Mouse (Mus musculus): ENCODE measurements at regions not wholly inside any gene's neighbourhood (a gene's known extent, or its start where the extent isn't known, plus 50 kb on each side); places are given as distances from the start of the nearest gene placed in this dataset.

DNA sequence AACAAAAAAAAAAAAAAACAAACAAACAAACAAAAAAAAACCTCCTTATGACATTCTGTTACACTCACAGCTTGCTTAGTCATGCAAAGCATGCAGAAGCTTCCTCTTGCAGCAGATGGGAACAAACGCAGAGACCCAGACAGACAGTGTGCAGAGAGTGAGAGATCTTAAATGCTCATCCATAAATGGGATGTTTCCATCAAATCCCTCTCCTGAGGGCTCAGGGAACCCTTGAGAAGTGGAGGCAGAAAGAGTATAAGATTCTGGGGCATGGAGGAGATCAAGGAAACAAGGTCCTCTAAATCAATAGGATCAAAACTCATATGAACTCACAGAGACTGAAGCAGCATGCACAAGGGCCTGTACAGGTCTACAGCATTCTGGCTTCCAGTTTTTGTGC lies 52.5 kb downstream of the Adm start:
- H3K9me3 ChIP-seq (ENCODE audit: control insufficient read depth, low read length), result peaks cover 7% of the 10 kb centered on the region; the same call in 1 of the 2 replicates
- no peak overlapping the region for H3K4me3 ChIP-seq (ENCODE audit: control insufficient read depth in 1 of 2, insufficient read depth in 1 of 2, low read depth in 1 of 2, low read length in 2 of 2)
- no peaks in the 10 kb centered on the region for H3K4me1 ChIP-seq (ENCODE audit: control insufficient read depth in 2 of 2, insufficient read depth in 2 of 2, low read length in 2 of 2)
- no peak for ATAC-seq (ENCODE audit: insufficient number of reproducible peaks, insufficient read depth, low FRiP score, low read depth)
- no peak overlapping the region for H3K4me2 ChIP-seq (ENCODE audit: low read length)
- WGBS, result 72% methylated on average over 1 of the region's 1 CpGs
- no peaks in the 10 kb centered on the region for H3K27me3 ChIP-seq (ENCODE audit: control insufficient read depth, insufficient read depth, low read length)
- no peak overlapping the region for H3K9ac ChIP-seq (ENCODE audit: low read length)
- no peak overlapping the region for H3K27ac ChIP-seq (replicated peaks in 1 of 2; ENCODE audit: control insufficient read depth in 1 of 2, insufficient read depth in 1 of 2, low read depth in 2 of 2, low read length in 2 of 2)
- no peaks in the 10 kb centered on the region for H3K36me3 ChIP-seq (ENCODE audit: control insufficient read depth, insufficient read depth, low read length)

DNA sequence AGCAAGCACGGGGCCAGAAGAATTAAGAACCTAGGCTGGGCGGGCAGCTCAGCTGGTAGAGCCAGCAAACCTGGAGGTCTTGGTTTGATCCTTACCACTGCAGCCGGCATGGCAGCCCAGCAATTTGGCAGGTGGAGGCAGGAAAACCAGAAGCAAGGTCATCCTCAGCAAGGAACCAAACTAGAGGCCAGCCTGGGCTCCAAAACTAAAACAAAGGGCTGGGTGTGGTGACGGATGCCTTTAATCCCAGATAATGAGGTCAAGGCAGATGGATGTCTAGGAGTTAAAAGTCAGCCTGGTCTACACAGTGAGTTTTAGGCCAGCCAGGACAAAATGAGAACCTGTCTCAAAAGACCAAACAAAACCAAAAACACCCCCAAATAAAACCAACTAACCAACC lies 55.5 kb downstream of the Adm start:
- H3K27me3 ChIP-seq (ENCODE audit: control insufficient read depth, insufficient read depth, low read length), result no peaks in the 10 kb centered on the region
- WGBS, result 73% methylated on average over 4 of the region's 4 CpGs

DNA sequence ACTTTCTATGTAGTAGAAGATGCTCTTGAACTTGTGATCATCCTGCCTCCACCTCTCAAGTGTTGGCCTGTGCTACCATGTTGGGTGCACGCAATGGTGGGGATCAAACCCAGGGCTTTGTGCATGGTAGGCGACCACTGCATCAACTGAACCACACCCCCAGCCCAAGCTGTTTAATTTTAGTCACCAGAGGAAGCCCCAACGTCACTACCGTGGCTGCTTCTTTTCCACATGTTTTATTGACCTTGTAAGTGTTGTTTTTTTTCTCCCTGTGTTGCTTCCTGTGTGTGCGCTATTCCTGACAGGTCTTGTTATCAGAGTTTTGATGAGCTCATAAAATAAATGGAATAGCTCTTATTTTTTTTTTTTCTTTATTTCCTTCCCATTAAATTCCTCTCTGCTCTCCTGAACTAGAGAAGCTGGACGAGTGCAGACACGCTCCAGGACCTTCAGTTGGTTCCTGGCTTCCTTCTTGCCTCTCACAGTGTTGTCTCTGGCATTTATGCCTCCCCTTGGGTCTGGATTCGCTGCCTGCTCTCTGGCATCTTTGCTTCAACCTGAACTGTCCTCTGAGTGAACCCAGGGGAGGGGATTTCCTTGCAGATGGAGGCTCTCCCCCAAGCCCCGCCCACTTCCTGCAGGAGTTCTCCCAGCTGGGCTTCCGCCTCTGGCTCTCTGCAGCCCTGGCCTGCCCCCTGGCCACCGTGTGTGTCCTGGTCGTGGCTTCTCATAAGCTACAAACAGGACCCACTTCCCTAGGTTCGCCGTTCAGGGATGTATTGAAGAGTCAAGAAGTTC lies 61.6 kb downstream of the Adm start:
- 33% methylated on average over 14 of the region's 14 CpGs for WGBS
- Histone ChIP-seq H3K4me2 (ENCODE audit: low read length) (peak overlapping the region; percentile 23), H3K9ac (ENCODE audit: low read length) (no peak overlapping the region), H3K27ac (replicated peaks in 1 of 2; ENCODE audit: control insufficient read depth in 1 of 2, insufficient read depth in 1 of 2, low read depth in 2 of 2, low read length in 2 of 2) (peak overlapping the region; percentile 67 to 83), H3K4me1 (ENCODE audit: control insufficient read depth in 2 of 2, insufficient read depth in 2 of 2, low read length in 2 of 2) (peaks cover 7 to 12% of the 10 kb centered on the region in 2 experiments), H3K4me3 (ENCODE audit: control insufficient read depth in 1 of 2, insufficient read depth in 1 of 2, low read depth in 1 of 2, low read length in 2 of 2) (no peak overlapping the region), H3K27me3 (ENCODE audit: control insufficient read depth, insufficient read depth, low read length) (no peaks in the 10 kb centered on the region), H3K36me3 (ENCODE audit: control insufficient read depth, insufficient read depth, low read length) (no peaks in the 10 kb centered on the region), H3K9me3 (ENCODE audit: control insufficient read depth, low read length) (peaks cover 3% of the 10 kb centered on the region; the same call in 1 of the 2 replicates)
- ATAC-seq (ENCODE audit: insufficient number of reproducible peaks, insufficient read depth, low FRiP score, low read depth), result peak; percentile 77; the same call in 1 of the 2 replicates

More for the DNA sequence above, 55.5 kb downstream of the Adm start:
- no peak for ATAC-seq (ENCODE audit: insufficient number of reproducible peaks, insufficient read depth, low FRiP score, low read depth)
- H3K9ac ChIP-seq (ENCODE audit: low read length), result no peak overlapping the region
- H3K9me3 ChIP-seq (ENCODE audit: control insufficient read depth, low read length), result peaks cover 7% of the 10 kb centered on the region; the same call in 1 of the 2 replicates
- H3K36me3 ChIP-seq (ENCODE audit: control insufficient read depth, insufficient read depth, low read length), result no peaks in the 10 kb centered on the region
- no peaks in the 10 kb centered on the region for H3K4me1 ChIP-seq (ENCODE audit: control insufficient read depth in 2 of 2, insufficient read depth in 2 of 2, low read length in 2 of 2)
- no peak overlapping the region for H3K27ac ChIP-seq (replicated peaks in 1 of 2; ENCODE audit: control insufficient read depth in 1 of 2, insufficient read depth in 1 of 2, low read depth in 2 of 2, low read length in 2 of 2)
- H3K4me2 ChIP-seq (ENCODE audit: low read length), result no peak overlapping the region
- H3K4me3 ChIP-seq (ENCODE audit: control insufficient read depth in 1 of 2, insufficient read depth in 1 of 2, low read depth in 1 of 2, low read length in 2 of 2), result no peak overlapping the region

DNA sequence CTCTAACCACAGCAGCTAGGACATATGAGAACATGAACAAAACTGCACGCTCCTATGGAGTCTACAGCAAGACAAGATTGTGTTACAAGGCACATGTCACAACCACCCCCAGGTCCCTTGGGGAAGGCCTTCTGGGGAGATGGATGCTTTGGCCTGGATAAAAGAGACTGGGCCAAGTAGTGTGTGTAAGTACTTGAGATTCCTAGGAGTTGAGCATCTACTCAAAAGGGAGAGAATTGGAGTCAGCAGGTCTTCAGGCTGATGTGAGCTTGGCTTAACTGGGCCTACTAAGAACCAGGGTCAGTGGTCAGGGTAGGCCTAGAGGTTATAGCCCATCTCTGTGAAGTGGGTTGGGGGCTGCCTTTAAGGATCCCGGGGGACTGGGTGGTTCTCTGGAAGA lies 62.8 kb downstream of the Adm start:
- 90% methylated on average over 2 of the region's 2 CpGs for WGBS
- Histone ChIP-seq H3K27me3 (ENCODE audit: control insufficient read depth, insufficient read depth, low read length) (no peaks in the 10 kb centered on the region), H3K4me2 (ENCODE audit: low read length) (no peak overlapping the region), H3K27ac (replicated peaks in 1 of 2; ENCODE audit: control insufficient read depth in 1 of 2, insufficient read depth in 1 of 2, low read depth in 2 of 2, low read length in 2 of 2) (no peak overlapping the region; a peak in 1 of 4 replicates), H3K4me3 (ENCODE audit: control insufficient read depth in 1 of 2, insufficient read depth in 1 of 2, low read depth in 1 of 2, low read length in 2 of 2) (no peak overlapping the region), H3K4me1 (ENCODE audit: control insufficient read depth in 2 of 2, insufficient read depth in 2 of 2, low read length in 2 of 2) (peaks cover 7 to 12% of the 10 kb centered on the region in 2 experiments), H3K9me3 (ENCODE audit: control insufficient read depth, low read length) (no peaks in the 10 kb centered on the region), H3K9ac (ENCODE audit: low read length) (no peak overlapping the region), H3K36me3 (ENCODE audit: control insufficient read depth, insufficient read depth, low read length) (no peaks in the 10 kb centered on the region)
- ATAC-seq (ENCODE audit: insufficient number of reproducible peaks, insufficient read depth, low FRiP score, low read depth), result no peak

DNA sequence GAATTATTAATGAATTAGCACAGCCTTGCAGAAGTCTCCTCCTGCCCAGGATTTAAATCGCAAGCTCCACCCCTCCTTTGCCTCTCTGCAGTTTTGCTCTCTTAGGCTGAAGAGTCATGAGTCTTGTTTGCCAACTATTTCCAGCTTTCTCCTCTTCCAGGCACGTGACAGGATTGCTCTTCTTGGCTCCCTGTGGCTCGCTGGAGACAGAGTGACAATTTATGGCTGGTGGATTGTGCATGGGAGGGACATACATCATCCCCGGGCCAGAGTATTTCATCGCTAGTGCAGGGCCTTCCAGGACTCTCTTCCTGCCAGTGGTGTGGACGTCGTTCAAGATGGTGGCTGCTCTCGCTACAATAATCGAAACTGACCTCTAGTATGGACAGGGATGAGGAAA lies 63.4 kb downstream of the Adm start:
- Histone ChIP-seq H3K36me3 (ENCODE audit: control insufficient read depth, insufficient read depth, low read length) (no peaks in the 10 kb centered on the region), H3K4me3 (ENCODE audit: control insufficient read depth in 1 of 2, insufficient read depth in 1 of 2, low read depth in 1 of 2, low read length in 2 of 2) (no peak overlapping the region), H3K27me3 (ENCODE audit: control insufficient read depth, insufficient read depth, low read length) (no peaks in the 10 kb centered on the region), H3K4me2 (ENCODE audit: low read length) (no peak overlapping the region), H3K9me3 (ENCODE audit: control insufficient read depth, low read length) (no peaks in the 10 kb centered on the region), H3K27ac (replicated peaks in 1 of 2; ENCODE audit: control insufficient read depth in 1 of 2, insufficient read depth in 1 of 2, low read depth in 2 of 2, low read length in 2 of 2) (no peak overlapping the region), H3K9ac (ENCODE audit: low read length) (no peak overlapping the region), H3K4me1 (ENCODE audit: control insufficient read depth in 2 of 2, insufficient read depth in 2 of 2, low read length in 2 of 2) (peaks cover 7 to 12% of the 10 kb centered on the region in 2 experiments)
- 85% methylated on average over 9 of the region's 9 CpGs for WGBS
- no peak for ATAC-seq (ENCODE audit: insufficient number of reproducible peaks, insufficient read depth, low FRiP score, low read depth)

DNA sequence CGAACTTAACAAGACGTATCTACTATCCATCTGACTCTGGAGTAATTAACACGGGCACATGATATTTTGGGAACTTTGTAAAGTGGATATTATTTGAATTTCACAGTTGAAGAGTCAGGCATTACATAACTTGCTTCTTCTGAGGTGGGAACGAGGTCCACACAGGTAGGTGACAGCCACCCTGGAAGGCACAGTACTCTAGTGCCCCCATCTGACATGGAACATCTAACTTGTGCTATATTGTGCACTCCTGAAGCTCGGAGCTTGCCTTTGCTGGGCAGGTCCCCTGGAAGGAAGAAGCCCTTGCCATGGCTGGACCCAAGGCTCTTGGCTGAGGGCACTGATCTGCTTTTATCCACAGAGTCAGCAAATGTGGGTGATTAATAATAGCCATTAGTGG lies 66.8 kb downstream of the Adm start:
- no peaks in the 10 kb centered on the region for H3K9me3 ChIP-seq (ENCODE audit: control insufficient read depth, low read length)
- no peak overlapping the region for H3K4me2 ChIP-seq (ENCODE audit: low read length)
- H3K4me3 ChIP-seq (ENCODE audit: control insufficient read depth in 1 of 2, insufficient read depth in 1 of 2, low read depth in 1 of 2, low read length in 2 of 2), result no peak overlapping the region
- H3K27me3 ChIP-seq (ENCODE audit: control insufficient read depth, insufficient read depth, low read length), result no peaks in the 10 kb centered on the region
- H3K4me1 ChIP-seq (ENCODE audit: control insufficient read depth in 2 of 2, insufficient read depth in 2 of 2, low read length in 2 of 2), result peaks cover 0 to 6% of the 10 kb centered on the region in 2 experiments; a peak in 2 of 4 replicates
- no peak overlapping the region for H3K9ac ChIP-seq (ENCODE audit: low read length)
- 72% methylated on average over 5 of the region's 5 CpGs for WGBS
- ATAC-seq (ENCODE audit: insufficient number of reproducible peaks, insufficient read depth, low FRiP score, low read depth), result no peak
- no peaks in the 10 kb centered on the region for H3K36me3 ChIP-seq (ENCODE audit: control insufficient read depth, insufficient read depth, low read length)
- H3K27ac ChIP-seq (replicated peaks in 1 of 2; ENCODE audit: control insufficient read depth in 1 of 2, insufficient read depth in 1 of 2, low read depth in 2 of 2, low read length in 2 of 2), result no peak overlapping the region

DNA sequence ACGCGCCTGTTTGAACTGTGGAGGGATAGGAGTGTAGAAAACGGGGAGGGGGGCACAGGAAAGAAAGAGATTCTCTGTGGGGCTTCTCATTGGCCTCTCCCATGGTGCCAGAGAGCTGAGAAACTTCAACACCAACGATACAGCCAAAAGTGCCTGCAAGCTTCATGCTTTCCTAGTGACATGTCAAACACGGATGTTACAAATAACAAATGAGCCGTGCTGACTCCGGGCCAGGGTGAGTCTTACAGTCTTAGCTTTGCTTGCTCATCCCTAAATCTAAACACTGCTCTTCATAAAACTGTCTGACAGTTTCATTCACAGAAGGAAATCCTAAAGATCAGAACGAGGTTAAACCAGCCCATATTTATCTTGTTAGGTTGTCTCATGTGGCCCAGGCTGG lies 68.3 kb downstream of the Adm start:
- Histone ChIP-seq H3K4me3 (ENCODE audit: control insufficient read depth in 1 of 2, insufficient read depth in 1 of 2, low read depth in 1 of 2, low read length in 2 of 2) (no peak overlapping the region), H3K4me2 (ENCODE audit: low read length) (no peak overlapping the region), H3K4me1 (ENCODE audit: control insufficient read depth in 2 of 2, insufficient read depth in 2 of 2, low read length in 2 of 2) (no peaks in the 10 kb centered on the region; a peak in 1 of 4 replicates), H3K27me3 (ENCODE audit: control insufficient read depth, insufficient read depth, low read length) (no peaks in the 10 kb centered on the region), H3K9me3 (ENCODE audit: control insufficient read depth, low read length) (no peaks in the 10 kb centered on the region), H3K9ac (ENCODE audit: low read length) (no peak overlapping the region), H3K27ac (replicated peaks in 1 of 2; ENCODE audit: control insufficient read depth in 1 of 2, insufficient read depth in 1 of 2, low read depth in 2 of 2, low read length in 2 of 2) (no peak overlapping the region), H3K36me3 (ENCODE audit: control insufficient read depth, insufficient read depth, low read length) (no peaks in the 10 kb centered on the region)
- ATAC-seq (ENCODE audit: insufficient number of reproducible peaks, insufficient read depth, low FRiP score, low read depth), result no peak
- WGBS, result 86% methylated on average over 8 of the region's 8 CpGs

Measured in heart, embryonic 14.5 days (tissue).